Mouse (Mus musculus) stomach, embryonic 15.5 days (tissue): Measurements from ENCODE around the gene Adcy6. TPM values are rescaled to one million over a fixed set of nuclear protein-coding genes. Genes with fewer than 3 reads are reported as not detected.
A peak's percentile ranks its signal among the peaks of the same experiment; 100 is the strongest.
"Not testable (repeated sequence)": the region's sequence is repeated elsewhere in the genome, so short reads cannot be mapped to it uniquely, and the experiment has no call there.

Experiments used
- ATAC-seq: fragments of 200-750 bp; cut with Nextera tagmentation; 2 replicates; pipeline ENCODE4 v1.8.0; 2017; ENCODE audit warnings: low read depth, moderate number of reproducible peaks, moderate TSS enrichment; ENCODE audit not compliant: insufficient read depth, low FRiP score
- H3K27ac ChIP-seq: fragments of 300-500 bp; sonication (generic); 2 replicates; pipeline ENCODE4 v1.5.1; 2015; ENCODE audit warnings: mild to moderate bottlenecking, inconsistent platforms
- H3K27me3 ChIP-seq: fragments of 300-500 bp; sonication (generic); replicated peaks from 2 replicates; pipeline ENCODE4 v1.6.1; 2015; ENCODE audit warnings: inconsistent platforms
- H3K36me3 ChIP-seq: fragments of 300-500 bp; sonication (generic); 2 replicates; pipeline ENCODE4 v1.6.1; 2015; ENCODE audit warnings: inconsistent platforms
- H3K4me1 ChIP-seq: fragments of 300-500 bp; sonication (generic); 2 replicates; pipeline ENCODE4 v1.6.1; 2015; ENCODE audit warnings: inconsistent platforms
- H3K4me2 ChIP-seq: fragments of 300-500 bp; sonication (generic); 2 replicates; pipeline ENCODE4 v1.6.1; 2015; ENCODE audit warnings: mild to moderate bottlenecking, inconsistent platforms
- H3K4me3 ChIP-seq: fragments of 300-500 bp; sonication (generic); replicated peaks from 2 replicates; pipeline ENCODE4 v1.5.1; 2015; ENCODE audit warnings: inconsistent platforms
- H3K9ac ChIP-seq: fragments of 300-500 bp; sonication (generic); 2 replicates; pipeline ENCODE4 v1.6.1; 2015; ENCODE audit warnings: inconsistent platforms
- H3K9me3 ChIP-seq: fragments of 300-500 bp; sonication (generic); 2 replicates; pipeline ENCODE4 v1.6.1; 2016; ENCODE audit warnings: inconsistent platforms
- WGBS: fragments of 180-500 bp; shearing (Covaris S2); methylation state at CpG from one replicate; pipeline ENCODE4 v1.1.7; 2015; 5-methylcytosine and 5-hydroxymethylcytosine counted together
- polyA plus RNA-seq: library from polyadenylated mRNA; unstranded; fragments of >200 nt; fragmentation: Nextera tagmentation; extraction: Ambion mirVana; gene quantifications from 2 replicates; pipeline ENCODE4 v1.2.1, GENCODE M21; 2015

Adcy6 gene
- polyA plus RNA-seq, 1 experiment from 2014 or later = 21.9 TPM

DNA sequence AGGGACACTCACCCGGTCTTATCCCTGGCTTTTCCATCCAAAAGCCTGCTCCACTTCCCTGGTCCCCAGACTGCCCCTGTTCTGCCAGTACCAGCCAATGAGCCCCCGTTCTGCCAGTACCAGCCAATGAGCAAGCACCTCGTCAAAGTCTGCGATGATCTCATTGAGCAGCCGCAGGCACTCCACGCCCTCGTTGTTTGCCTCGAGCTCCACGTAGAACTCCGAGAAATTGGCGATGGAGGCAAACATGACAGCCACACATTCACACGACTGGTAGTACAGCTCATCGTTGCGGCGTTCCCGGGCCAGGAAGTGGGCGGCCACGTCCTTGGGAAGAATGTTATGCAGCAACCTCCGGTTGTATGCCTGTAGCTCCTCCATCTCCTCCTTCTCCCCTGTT, 15.7 kb downstream of the Adcy6 start:
- no peak overlapping the region for H3K4me3 ChIP-seq
- peaks cover 77% of the 10 kb centered on the region for H3K36me3 ChIP-seq
- no peak overlapping the region for H3K9ac ChIP-seq
- WGBS = 79% methylated on average over 19 of the region's 19 CpGs
- no peaks in the 10 kb centered on the region for H3K27me3 ChIP-seq
- ATAC-seq = no peak
- no peaks in the 10 kb centered on the region for H3K4me1 ChIP-seq
- no peak overlapping the region for H3K27ac ChIP-seq
- H3K9me3 ChIP-seq = no peaks in the 10 kb centered on the region
- H3K4me2 ChIP-seq = no peak overlapping the region

DNA sequence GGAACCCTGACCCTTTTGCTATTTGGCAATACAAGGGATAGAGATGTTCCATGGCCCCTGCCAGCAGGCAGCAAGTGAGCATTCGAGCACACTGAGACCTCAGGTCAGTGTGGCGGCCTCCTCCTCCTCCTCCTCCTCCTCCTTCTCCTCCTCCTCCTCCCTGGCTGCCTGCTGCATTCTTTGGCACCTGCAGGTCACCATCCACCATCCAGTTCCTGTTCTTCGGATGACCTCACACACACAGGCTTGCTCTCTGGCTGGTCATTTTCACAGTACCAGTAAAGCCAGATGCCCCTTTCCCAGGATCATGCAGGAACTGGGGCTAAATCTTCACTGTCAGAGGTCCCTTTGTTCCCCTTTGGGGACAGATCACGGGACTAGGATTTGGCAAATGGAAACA, 18.5 kb downstream of the Adcy6 start:
- H3K9me3 ChIP-seq = no peaks in the 10 kb centered on the region
- 67% methylated on average over 4 of the region's 4 CpGs for WGBS
- no peak overlapping the region for H3K4me3 ChIP-seq
- no peak overlapping the region for H3K27ac ChIP-seq
- no peak overlapping the region for H3K4me2 ChIP-seq
- H3K4me1 ChIP-seq = no peaks in the 10 kb centered on the region
- no peak for ATAC-seq
- H3K27me3 ChIP-seq = no peaks in the 10 kb centered on the region
- H3K9ac ChIP-seq = no peak overlapping the region
- peaks cover 52% of the 10 kb centered on the region for H3K36me3 ChIP-seq

- Histone ChIP-seq H3K4me1 (no peaks in the 10 kb centered on the region), H3K9ac (no peak overlapping the region), H3K4me2 (no peak overlapping the region), H3K4me3 (no peak overlapping the region), H3K27ac (no peak overlapping the region), H3K27me3 (no peaks in the 10 kb centered on the region), H3K9me3 (no peaks in the 10 kb centered on the region), H3K36me3 (peaks cover 39% of the 10 kb centered on the region)
- 48% methylated on average over 7 of the region's 7 CpGs for WGBS
- ATAC-seq = no peak
Observed at GRCm38 (mm10) chr15:98589640-98590336, 20.1 kb downstream of the Adcy6 start.

DNA sequence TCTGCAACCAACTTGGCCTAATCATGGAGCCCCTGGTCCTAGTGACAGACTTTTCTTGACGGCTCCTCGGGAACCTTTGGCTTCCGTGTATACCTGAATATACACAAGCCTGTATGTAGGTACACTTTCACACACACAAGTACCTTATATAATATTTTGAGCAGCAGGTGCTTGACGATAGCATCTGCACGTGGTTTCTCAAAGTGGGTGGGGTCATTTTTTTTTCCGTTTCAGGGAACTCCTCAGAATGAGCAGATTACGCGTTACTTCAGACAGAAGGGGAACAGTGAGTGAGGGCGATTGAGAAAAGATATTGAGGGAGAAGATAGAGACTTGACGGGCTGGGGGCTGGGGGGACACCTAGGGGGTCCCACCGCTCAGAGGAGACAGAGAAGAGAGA, 22.1 kb downstream of the Adcy6 start:
- ATAC-seq = no peak
- peaks cover 20% of the 10 kb centered on the region for H3K36me3 ChIP-seq
- no peak overlapping the region for H3K27ac ChIP-seq
- H3K27me3 ChIP-seq = no peaks in the 10 kb centered on the region
- no peak overlapping the region for H3K9ac ChIP-seq
- H3K4me1 ChIP-seq = no peaks in the 10 kb centered on the region
- H3K4me3 ChIP-seq = no peak overlapping the region
- no peak overlapping the region for H3K4me2 ChIP-seq
- no peaks in the 10 kb centered on the region for H3K9me3 ChIP-seq
- WGBS = 78% methylated on average over 11 of the region's 11 CpGs

DNA sequence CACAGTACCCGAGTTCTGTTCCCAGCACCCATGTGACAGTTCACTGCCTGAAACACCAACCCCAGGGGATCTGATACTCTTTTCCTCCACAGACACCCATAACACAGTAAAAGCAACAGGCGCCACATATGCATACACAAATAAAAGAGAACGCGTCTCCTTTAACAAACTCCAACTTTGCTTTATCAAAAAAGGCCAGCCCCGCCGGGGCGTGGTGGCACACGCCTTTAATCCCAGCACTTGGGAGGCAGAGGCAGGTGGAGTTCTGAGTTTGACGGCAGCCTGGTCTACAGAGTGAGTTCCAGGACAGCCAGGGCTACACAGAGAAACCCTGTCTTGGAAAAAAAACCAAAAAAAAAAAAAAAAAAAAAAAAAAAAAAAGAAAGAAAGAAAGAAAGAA, 23.7 kb downstream of the Adcy6 start:
- H3K9ac ChIP-seq, H3K9me3 ChIP-seq, H3K4me1 ChIP-seq, H3K36me3 ChIP-seq, H3K4me2 ChIP-seq, H3K4me3 ChIP-seq, ATAC-seq, H3K27me3 ChIP-seq: not testable (repeated sequence)
- 65% methylated on average over 9 of the region's 9 CpGs for WGBS
- H3K27ac ChIP-seq = peak overlapping the region; percentile 31; the same call in 1 of the 2 replicates

GRCm38 (mm10) chr15:98585421-98585820, 24.5 kb downstream of the Adcy6 start:
- no peaks in the 10 kb centered on the region for H3K36me3 ChIP-seq
- no peak for ATAC-seq
- WGBS = 35% methylated on average over 7 of the region's 7 CpGs
- H3K9ac ChIP-seq = no peak overlapping the region
- no peak overlapping the region for H3K4me2 ChIP-seq
- no peaks in the 10 kb centered on the region for H3K4me1 ChIP-seq
- no peak overlapping the region for H3K4me3 ChIP-seq
- no peaks in the 10 kb centered on the region for H3K9me3 ChIP-seq
- peak overlapping the region; percentile 31; the same call in 1 of the 2 replicates for H3K27ac ChIP-seq
- no peaks in the 10 kb centered on the region for H3K27me3 ChIP-seq

DNA sequence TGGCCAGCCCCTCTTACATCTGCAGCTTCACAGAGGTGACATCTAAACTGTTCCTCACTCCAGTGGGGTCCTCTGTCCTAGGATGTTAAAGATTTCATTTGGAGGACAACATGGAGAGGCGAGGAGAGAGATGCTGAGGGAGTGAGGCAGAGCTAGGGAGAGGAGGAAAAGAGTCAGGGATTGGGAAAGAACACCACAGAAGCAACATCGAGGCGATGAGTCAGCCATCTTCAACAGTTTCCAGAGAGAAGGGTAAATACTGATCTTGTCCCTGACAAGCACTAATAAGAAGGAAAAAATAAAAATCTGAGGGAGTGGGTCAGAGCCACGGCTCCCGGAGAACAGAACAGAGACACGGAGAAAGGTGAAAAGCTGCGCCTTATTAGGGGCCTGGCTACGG, 26.9 kb downstream of the Adcy6 start:
- Histone ChIP-seq H3K27ac (no peak overlapping the region), H3K4me2 (no peak overlapping the region), H3K36me3 (no peaks in the 10 kb centered on the region), H3K27me3 (no peaks in the 10 kb centered on the region), H3K9ac (no peak overlapping the region), H3K4me1 (no peaks in the 10 kb centered on the region), H3K4me3 (no peak overlapping the region), H3K9me3 (no peaks in the 10 kb centered on the region)
- ATAC-seq = no peak
- WGBS = 72% methylated on average over 8 of the region's 8 CpGs

GRCm38 (mm10) chr15:98582410-98582809, 27.5 kb downstream of the Adcy6 start:
- 70% methylated on average over 8 of the region's 8 CpGs for WGBS
- H3K9me3 ChIP-seq = no peaks in the 10 kb centered on the region
- H3K27me3 ChIP-seq = no peaks in the 10 kb centered on the region
- no peak overlapping the region for H3K4me3 ChIP-seq
- H3K4me1 ChIP-seq = no peaks in the 10 kb centered on the region
- H3K9ac ChIP-seq = no peak overlapping the region
- no peak overlapping the region for H3K27ac ChIP-seq
- H3K36me3 ChIP-seq = no peaks in the 10 kb centered on the region
- ATAC-seq = no peak
- no peak overlapping the region for H3K4me2 ChIP-seq

GRCm38 (mm10) chr15:98579795-98580464, 29.9 kb downstream of the Adcy6 start:
- ATAC-seq = peak; percentile 70
- no peak overlapping the region for H3K4me2 ChIP-seq
- H3K4me1 ChIP-seq = no peaks in the 10 kb centered on the region
- H3K36me3 ChIP-seq = no peaks in the 10 kb centered on the region
- WGBS = 42% methylated on average over 5 of the region's 5 CpGs
- H3K27me3 ChIP-seq = no peaks in the 10 kb centered on the region
- H3K9ac ChIP-seq = no peak overlapping the region
- H3K9me3 ChIP-seq = no peaks in the 10 kb centered on the region
- no peak overlapping the region for H3K4me3 ChIP-seq
- H3K27ac ChIP-seq = no peak overlapping the region

- no peak overlapping the region for H3K9ac ChIP-seq
- H3K36me3 ChIP-seq = no peaks in the 10 kb centered on the region
- no peaks in the 10 kb centered on the region for H3K27me3 ChIP-seq
- ATAC-seq = no peak
- H3K9me3 ChIP-seq = no peaks in the 10 kb centered on the region
- H3K4me2 ChIP-seq = no peak overlapping the region
- WGBS = 90% methylated on average over 2 of the region's 2 CpGs
- H3K27ac ChIP-seq = no peak overlapping the region
- no peaks in the 10 kb centered on the region for H3K4me1 ChIP-seq
- no peak overlapping the region for H3K4me3 ChIP-seq
Observed at GRCm38 (mm10) chr15:98579310-98579709, 30.6 kb downstream of the Adcy6 start.

DNA sequence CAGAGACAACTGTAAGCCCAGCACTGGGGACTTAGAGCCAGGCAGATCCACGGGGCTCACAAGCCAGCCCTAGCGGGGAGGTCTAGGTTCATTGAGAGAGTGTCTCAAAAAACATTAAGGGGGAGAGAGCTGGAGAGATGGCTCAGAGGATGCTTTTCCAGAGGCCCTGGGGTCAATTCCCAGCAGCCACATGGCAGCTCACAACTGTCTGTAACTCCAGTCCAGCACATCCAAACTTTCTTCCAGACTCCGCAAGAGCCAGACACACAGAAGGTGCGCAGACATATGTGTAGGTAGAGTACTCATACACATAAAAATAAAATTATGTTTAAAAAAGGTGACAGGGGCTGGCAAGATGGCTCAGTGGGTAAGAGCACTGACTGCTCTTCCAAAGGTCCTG, 36.6 kb downstream of the Adcy6 start:
- H3K4me1 ChIP-seq = peaks cover 7% of the 10 kb centered on the region
- no peaks in the 10 kb centered on the region for H3K36me3 ChIP-seq
- H3K27ac ChIP-seq = no peak overlapping the region
- H3K9me3 ChIP-seq = no peaks in the 10 kb centered on the region
- ATAC-seq = no peak
- no peak overlapping the region for H3K4me2 ChIP-seq
- H3K4me3 ChIP-seq = no peak overlapping the region
- 80% methylated on average over 4 of the region's 4 CpGs for WGBS
- H3K9ac ChIP-seq = no peak overlapping the region
- H3K27me3 ChIP-seq = no peaks in the 10 kb centered on the region

GRCm38 (mm10) chr15:98570873-98571538, 38.9 kb downstream of the Adcy6 start, which contains the start of the genes Ccnt1 and 4930415O20Rik:
TSS of gene Ccnt1 (minus strand) at chr15:98570923.
TSS of gene 4930415O20Rik (plus strand) at chr15:98571004.
- no peak within 1 kb of the TSS for H3K9ac ChIP-seq
- H3K27ac ChIP-seq = no peak within 1 kb of the TSS
- H3K4me2 ChIP-seq = no peak within 1 kb of the TSS
- no peak within 1 kb of the TSS for H3K4me3 ChIP-seq
- H3K4me1 ChIP-seq = peaks cover 12% of the 10 kb centered on the region
- H3K9me3 ChIP-seq = no peaks in the 10 kb centered on the region
- H3K36me3 ChIP-seq = no peaks in the 10 kb centered on the region
- 77% methylated on average over 10 of the region's 10 CpGs for WGBS
- no peak for ATAC-seq
- no peaks in the 10 kb centered on the region for H3K27me3 ChIP-seq
